13 mouse cellular contexts compared by ENCODE assay signal in genomic region chr7:38161438-38161837, GRCm38 (mm10). TPM values are rescaled to one million over a fixed set of nuclear protein-coding genes. Genes with fewer than 3 reads are reported as not detected.
DNase-seq lines count a peak whose midpoint lies in the region; ATAC-seq lines count a peak whose summit lies in the region.
"Had no signal": no experiment of that assay in that cellular context is flagged by ENCODE, and none has a peak within 500 bp of the region (broad histone marks: within the 10 kb centered on the region; RNA-seq: fewer than 3 reads in every experiment).

No protein-coding gene starts in this region.

- no peaks in the 10 kb centered on the region for H3K36me3 ChIP-seq in hindbrain, embryonic 11.5 days (ENCODE audit: control insufficient read depth, insufficient read depth, low read length)
- H3K36me3 ChIP-seq in hindbrain, embryonic 12.5 days: no peaks in the 10 kb centered on the region
- H3K36me3 ChIP-seq in splenic B cell, adult 2 months (ENCODE audit: control insufficient read depth, insufficient read depth, low read length, poor library complexity, severe bottlenecking): no peaks in the 10 kb centered on the region
- no peaks in the 10 kb centered on the region for H3K36me3 ChIP-seq in midbrain, embryonic 13.5 days
- H3K36me3 ChIP-seq: G1E; heart, embryonic 13.5 days; liver, embryonic 13.5 days had no signal

- H3K4me1 ChIP-seq in hindbrain, embryonic 11.5 days (replicated peaks; ENCODE audit: control insufficient read depth, insufficient read depth, low read length): no peaks in the 10 kb centered on the region
- no peaks in the 10 kb centered on the region for H3K4me1 ChIP-seq in hindbrain, embryonic 12.5 days
- no peaks in the 10 kb centered on the region for H3K4me1 ChIP-seq in midbrain, embryonic 13.5 days (replicated peaks)
- H3K4me1 ChIP-seq: liver, embryonic 13.5 days had no signal

- 91% methylated on average over 2 of the region's 2 CpGs for WGBS in hindbrain, embryonic 11.5 days
- WGBS in hindbrain, embryonic 12.5 days: 92% methylated on average over 2 of the region's 2 CpGs
- 94% methylated on average over 2 of the region's 2 CpGs for WGBS in midbrain, embryonic 13.5 days

- H3K27me3 ChIP-seq in hindbrain, embryonic 11.5 days (ENCODE audit: control insufficient read depth, insufficient read depth, low read length): no peaks in the 10 kb centered on the region
- H3K27me3 ChIP-seq in hindbrain, embryonic 12.5 days: no peaks in the 10 kb centered on the region
- no peaks in the 10 kb centered on the region for H3K27me3 ChIP-seq in splenic B cell, adult 2 months (ENCODE audit: control insufficient read depth, insufficient read depth, low read length, poor library complexity, severe bottlenecking)
- no peaks in the 10 kb centered on the region for H3K27me3 ChIP-seq in midbrain, embryonic 13.5 days
- H3K27me3 ChIP-seq: heart, embryonic 13.5 days; liver, embryonic 13.5 days had no signal

- no peak overlapping the region for H3K9ac ChIP-seq in hindbrain, embryonic 11.5 days (ENCODE audit: low read depth, low read length)
- no peak overlapping the region for H3K9ac ChIP-seq in hindbrain, embryonic 12.5 days
- no peak overlapping the region for H3K9ac ChIP-seq in midbrain, embryonic 13.5 days (replicated peaks)
- H3K9ac ChIP-seq: heart, embryonic 13.5 days; liver, embryonic 13.5 days had no signal

- no peak for ATAC-seq in hindbrain, embryonic 11.5 days (ENCODE audit: low FRiP score)
- no peak for ATAC-seq in hindbrain, embryonic 12.5 days (ENCODE audit: low FRiP score)
- no peak for ATAC-seq in midbrain, embryonic 13.5 days

- no peaks in the 10 kb centered on the region for H3K9me3 ChIP-seq in hindbrain, embryonic 11.5 days (ENCODE audit: control insufficient read depth, low read length)
- no peaks in the 10 kb centered on the region for H3K9me3 ChIP-seq in hindbrain, embryonic 12.5 days (replicated peaks)
- no peaks in the 10 kb centered on the region for H3K9me3 ChIP-seq in midbrain, embryonic 13.5 days
- H3K9me3 ChIP-seq: G1E; heart, embryonic 13.5 days; liver, embryonic 13.5 days had no signal

- no peak overlapping the region for H3K27ac ChIP-seq in hindbrain, embryonic 11.5 days (ENCODE audit: low read depth, low read length)
- no peak overlapping the region for H3K27ac ChIP-seq in hindbrain, embryonic 12.5 days
- H3K27ac ChIP-seq in midbrain, embryonic 13.5 days: no peak overlapping the region
- H3K27ac ChIP-seq: heart, embryonic 13.5 days; liver, embryonic 13.5 days had no signal

- H3K4me3 ChIP-seq in hindbrain, embryonic 11.5 days (ENCODE audit: low read depth, low read length): no peak overlapping the region
- H3K4me3 ChIP-seq in hindbrain, embryonic 12.5 days: no peak overlapping the region
- H3K4me3 ChIP-seq in midbrain, embryonic 13.5 days (replicated peaks): no peak overlapping the region
- H3K4me3 ChIP-seq: heart, embryonic 13.5 days; liver, embryonic 13.5 days; megakaryocyte, embryonic 14.5 days had no signal

- intact Hi-C loops in heart, postnatal 25 days (cut with DNase I): no loop called here

- H3K4me2 ChIP-seq in hindbrain, embryonic 11.5 days (replicated peaks; ENCODE audit: low read depth, low read length): no peak overlapping the region
- no peak overlapping the region for H3K4me2 ChIP-seq in hindbrain, embryonic 12.5 days (replicated peaks)
- H3K4me2 ChIP-seq in midbrain, embryonic 13.5 days (replicated peaks): no peak overlapping the region
- H3K4me2 ChIP-seq: heart, embryonic 13.5 days; liver, embryonic 13.5 days had no signal

- peak; percentile 24 for DNase-seq in hindbrain, embryonic 11.5 days (ENCODE audit: low spot score)
- peak; percentile 23 for DNase-seq in testis, postnatal 14 days (ENCODE audit: low spot score)
- no peak for DNase-seq in testis, postnatal 10 days (ENCODE audit: low spot score)
- DNase-seq in NIH3T3 (ENCODE audit: low read depth): peak; percentile 34
- peak; percentile 57 for DNase-seq in splenic B cell, adult 2 months (ENCODE audit: low read depth, low spot score)
- DNase-seq in heart, postnatal 25 days (ENCODE audit: low spot score): no peak
- DNase-seq: kidney, postnatal 36 days; liver, embryonic 13.5 days had no signal

RNA-seq across cellular contexts. Expression of gene 1600014C10Rik, which starts 21.6 kb away (rescaled TPM):
- polyA plus RNA-seq in hindbrain, embryonic 11.5 days (2014; fragmentation: Nextera tagmentation; extraction: Ambion mirVana): 14.7 and 18.5 TPM in 2 replicates
- polyA plus RNA-seq in hindbrain, embryonic 12.5 days (2016; fragmentation: Nextera tagmentation; extraction: Ambion mirVana): 21.4 and 22.3 TPM in 2 replicates
- 21.7 and 22.6 TPM in 2 replicates for polyA plus RNA-seq in midbrain, embryonic 13.5 days (2015; fragmentation: Nextera tagmentation; extraction: Ambion mirVana)
- total RNA-seq in heart, postnatal 25 days (2021): 10 to 100 TPM; 30.7 to 34.4 TPM

RNA-seq across cellular contexts. Expression of gene Ccne1, which starts 54.1 kb away (rescaled TPM):
- polyA plus RNA-seq in hindbrain, embryonic 11.5 days (2014; fragmentation: Nextera tagmentation; extraction: Ambion mirVana): 56.6 and 60.5 TPM in 2 replicates
- 36.1 and 36.7 TPM in 2 replicates for polyA plus RNA-seq in hindbrain, embryonic 12.5 days (2016; fragmentation: Nextera tagmentation; extraction: Ambion mirVana)
- 15.7 and 17.6 TPM in 2 replicates for polyA plus RNA-seq in midbrain, embryonic 13.5 days (2015; fragmentation: Nextera tagmentation; extraction: Ambion mirVana)
- 1 to 10 TPM; 1.2 to 1.3 TPM for total RNA-seq in heart, postnatal 25 days (2021)

Comparison
In these comparisons a context has a peak if more than half of its experiments do, and no peak if none do; other contexts are left out.
1. DNase-seq: peak in hindbrain, embryonic 11.5 days (single experiment), testis, postnatal 14 days (single experiment), NIH3T3 (single experiment) and splenic B cell, adult 2 months (single experiment); none in testis, postnatal 10 days (single experiment) and heart, postnatal 25 days (single experiment).